Mouse (Mus musculus): Measurements from ENCODE around the gene Kcne1.

Gene Kcne1

DNA sequence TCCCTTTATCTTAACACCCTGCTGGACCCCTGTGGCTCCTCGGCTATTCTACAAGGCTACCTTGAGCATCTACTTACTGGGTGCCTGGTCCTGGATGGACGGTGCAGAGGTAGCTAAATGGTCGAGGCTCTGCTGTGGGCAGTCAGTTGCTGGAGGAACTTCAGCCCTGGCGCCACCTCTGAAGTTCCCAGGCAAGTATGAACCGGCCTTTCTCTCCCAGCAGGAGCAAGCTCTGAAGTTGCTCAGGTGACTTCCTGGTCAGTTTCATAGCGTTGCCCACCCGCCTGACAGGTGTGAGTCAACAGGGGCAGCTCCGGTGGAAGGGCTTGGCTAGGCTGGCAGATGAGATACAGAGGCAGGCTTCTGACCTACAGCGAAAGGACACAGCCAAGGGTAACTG lies at the start of gene Kcne1:
TSS of gene Kcne1 (minus strand) at position 240 of the 400 bp plus-strand sequence.
- no peak for DNase-seq

- no peak for DNase-seq
These were observed 48.6 kb upstream of the Kcne1 start for GRCm38 (mm10) chr16:92407883-92408282.

DNA sequence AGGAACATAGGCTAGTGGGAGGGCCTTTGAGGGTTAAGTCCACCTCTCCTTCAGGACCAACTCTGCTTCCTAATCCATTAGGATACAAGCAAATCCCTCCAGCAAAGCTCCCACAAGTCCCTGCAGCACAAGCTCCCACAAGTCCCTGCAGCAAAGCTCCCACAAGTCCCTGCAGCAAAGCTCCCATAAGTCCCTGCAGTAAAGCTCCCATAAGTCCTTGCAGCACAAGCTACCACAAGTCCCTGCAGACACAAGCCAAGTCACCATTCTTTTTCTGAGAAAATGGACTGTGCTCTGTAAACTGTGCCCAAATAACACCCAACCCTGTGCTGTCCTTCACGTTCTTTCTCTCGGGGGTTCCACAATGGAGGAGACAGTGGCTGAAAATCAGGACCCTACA lies 44.9 kb upstream of the Kcne1 start:
- no peak for DNase-seq

GRCm38 (mm10) chr16:92403069-92403468 lies 43.8 kb upstream of the Kcne1 start:
- peak in 1 of 2 experiments; percentile 19 for DNase-seq

GRCm38 (mm10) chr16:92402216-92402615 lies 42.9 kb upstream of the Kcne1 start:
- no peak for DNase-seq

GRCm38 (mm10) chr16:92401206-92401605 lies 41.9 kb upstream of the Kcne1 start:
- DNase-seq: no peak

GRCm38 (mm10) chr16:92399490-92400458 lies 40.5 kb upstream of the Kcne1 start:
- DNase-seq: peak; percentile 66 to 72

GRCm38 (mm10) chr16:92398574-92399118 lies 39.4 kb upstream of the Kcne1 start:
- no peak for DNase-seq

- DNase-seq: no peak
These were observed 38.7 kb upstream of the Kcne1 start for GRCm38 (mm10) chr16:92397745-92398573.

DNA sequence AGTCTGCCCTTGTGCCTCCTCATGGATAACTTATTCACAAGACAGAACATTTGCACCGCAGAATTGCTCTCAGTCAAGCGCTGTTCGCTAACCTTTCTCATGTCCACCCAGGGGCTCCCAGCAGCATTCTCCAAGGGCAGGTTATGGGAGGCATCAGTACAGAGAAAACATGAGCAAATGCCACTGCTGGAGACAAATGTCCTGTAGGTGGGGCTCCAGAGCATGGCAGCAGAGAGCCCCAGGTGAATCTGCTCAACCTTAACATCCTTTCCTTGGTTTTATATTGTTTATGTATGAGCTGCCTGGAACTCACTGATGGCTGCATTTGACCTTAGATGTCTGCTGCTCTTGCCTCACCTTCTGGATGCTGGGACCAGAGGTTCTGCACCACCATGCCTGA lies 34.5 kb upstream of the Kcne1 start:
- no peak for DNase-seq

DNA sequence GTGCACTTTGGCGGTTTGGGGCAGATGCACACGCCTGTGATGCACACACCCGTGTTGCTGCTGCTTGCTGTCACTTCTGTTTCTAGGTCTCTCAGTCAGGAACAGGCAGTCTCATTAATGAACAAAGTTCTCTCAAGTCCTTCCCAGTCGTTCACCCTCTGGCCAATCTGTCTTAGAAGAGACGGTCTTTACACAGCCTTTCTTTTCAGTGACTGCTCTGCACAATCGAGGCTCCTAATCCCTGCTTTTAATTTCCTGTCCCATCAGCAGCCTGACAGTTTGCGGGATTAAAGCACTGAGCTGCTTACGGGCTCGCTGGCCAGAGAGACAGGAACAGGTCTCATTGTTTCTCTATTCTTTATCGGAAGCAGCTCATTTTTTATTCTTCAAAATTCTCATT lies 28.4 kb upstream of the Kcne1 start:
- DNase-seq: no peak

DNA sequence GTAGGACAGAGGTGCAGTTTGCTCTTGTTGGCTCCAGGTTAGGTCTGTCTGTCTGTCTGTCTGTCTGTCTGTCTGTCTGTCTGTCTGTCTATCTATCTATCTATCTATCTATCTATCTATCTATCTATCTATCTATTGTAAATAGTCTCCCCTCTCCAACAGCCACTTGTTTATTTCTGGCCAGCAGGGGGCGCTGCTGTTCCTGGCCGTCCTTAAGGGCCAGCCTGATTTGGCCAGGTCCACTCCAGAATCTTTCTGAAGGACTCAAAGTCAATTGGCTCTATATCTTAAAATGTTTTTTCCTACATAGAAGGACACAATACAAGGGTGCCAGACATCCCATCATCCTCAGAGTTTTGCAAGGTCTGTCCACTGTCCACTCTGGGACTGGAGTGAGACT lies 25.8 kb upstream of the Kcne1 start:
- DNase-seq: peak; percentile 71 to 79

DNA sequence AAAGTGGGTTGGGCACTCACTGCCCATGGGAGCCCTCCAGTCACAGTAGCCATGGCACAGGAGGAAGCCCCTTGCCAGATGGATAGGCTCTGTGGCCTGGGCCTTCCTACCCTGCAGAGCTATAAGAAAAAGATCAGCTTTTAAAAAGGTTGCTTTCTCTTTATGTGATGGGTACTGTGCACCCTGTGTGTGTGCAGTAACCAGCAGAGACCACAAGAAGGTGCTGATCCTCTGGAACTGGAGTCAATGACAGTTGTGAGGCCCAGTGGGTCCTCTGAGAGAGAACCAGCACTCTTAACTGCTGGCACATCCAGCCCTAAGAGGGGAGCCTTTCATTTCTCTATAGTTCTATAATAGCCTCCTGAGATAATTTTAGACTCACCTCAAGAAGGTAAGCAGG lies 24.1 kb upstream of the Kcne1 start:
- no peak for DNase-seq

DNA sequence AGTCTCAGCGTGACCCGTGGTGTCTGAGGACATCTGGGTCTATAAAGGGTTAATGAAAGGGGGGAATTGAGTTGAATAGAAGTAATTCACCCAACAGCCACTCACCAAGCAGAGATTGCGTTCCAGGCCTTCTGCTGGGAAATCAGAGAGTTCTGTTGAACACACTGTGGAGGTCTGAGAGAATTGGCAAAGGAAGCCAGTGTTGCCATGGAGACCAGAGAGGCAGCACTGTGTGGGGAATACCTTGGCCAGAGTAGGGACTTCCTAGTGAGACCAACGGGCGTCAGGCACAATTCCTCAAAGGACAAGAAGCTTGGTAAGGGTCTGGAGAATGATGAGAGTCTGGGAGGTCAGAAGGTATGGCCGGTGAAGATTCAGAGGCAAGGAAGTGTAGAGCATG lies 23.2 kb upstream of the Kcne1 start:
- no peak for DNase-seq

DNA sequence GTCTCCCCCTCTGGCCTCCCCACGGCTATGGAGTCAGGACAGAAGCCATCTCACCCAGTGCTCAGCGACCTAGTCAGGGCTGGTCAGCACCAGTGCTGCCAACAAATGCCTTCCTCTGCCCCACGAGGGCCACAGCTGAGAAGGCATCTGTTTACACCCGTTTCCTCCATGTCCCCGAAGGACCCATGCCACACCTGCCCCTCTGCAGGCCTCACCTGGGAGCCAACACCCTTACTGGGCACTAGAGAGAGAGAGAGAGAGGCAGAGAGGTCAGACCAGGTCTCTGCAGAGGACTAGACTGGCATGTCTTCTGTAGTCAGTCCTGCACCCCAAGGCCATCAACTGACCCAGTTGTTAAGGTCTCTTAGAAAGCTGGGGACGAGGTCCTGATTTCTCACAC lies 21.8 kb upstream of the Kcne1 start:
- DNase-seq: no peak

DNA sequence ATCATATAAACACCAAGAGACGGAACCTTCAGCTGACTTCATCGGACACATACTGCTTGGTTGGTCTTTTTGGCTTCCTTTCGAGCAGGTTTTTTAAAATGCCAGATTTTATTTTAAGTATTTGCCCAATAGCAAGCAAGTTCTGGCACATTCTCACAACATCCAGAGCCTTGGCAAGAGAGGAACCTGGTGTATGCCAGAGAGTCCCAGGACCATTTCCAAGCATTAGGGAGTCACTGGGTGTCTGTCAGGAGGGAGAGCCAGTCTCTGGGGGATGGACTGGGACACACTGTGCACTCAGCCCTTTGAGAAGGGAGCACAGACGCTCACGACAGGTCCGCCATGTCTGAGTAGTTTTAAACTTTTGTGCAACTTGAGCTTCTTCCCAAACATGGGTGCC lies 17.7 kb upstream of the Kcne1 start:
- DNase-seq: no peak

DNA sequence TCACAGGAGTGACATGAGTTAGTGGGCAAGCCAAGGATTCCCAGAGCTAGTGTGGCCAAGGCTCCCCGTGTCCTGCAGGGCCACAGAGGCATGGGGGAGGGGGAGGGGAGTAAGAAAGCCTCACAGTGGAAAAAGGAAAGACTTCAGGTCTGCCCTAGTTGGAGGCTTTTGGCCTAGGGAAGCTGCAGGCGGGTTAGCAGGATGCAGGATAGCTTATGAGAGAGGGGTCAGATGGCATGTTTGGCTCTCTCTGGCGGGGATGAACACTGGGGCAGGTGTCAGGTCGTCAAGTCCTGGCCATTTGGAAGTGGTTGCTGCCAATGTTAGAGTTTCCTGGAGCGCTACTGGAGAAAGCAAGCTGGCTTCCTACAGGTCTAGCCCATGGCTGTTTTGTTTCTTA lies 12.4 kb upstream of the Kcne1 start:
- DNase-seq: peak; percentile 34 to 41

- DNase-seq: no peak
These were observed 10.0 kb upstream of the Kcne1 start for GRCm38 (mm10) chr16:92369260-92369659.

GRCm38 (mm10) chr16:92365477-92365876 lies 6.2 kb upstream of the Kcne1 start:
- no peak for DNase-seq

- DNase-seq: no peak
These were observed 1.4 kb upstream of the Kcne1 start for GRCm38 (mm10) chr16:92360711-92361110.

- DNase-seq: no peak
These were observed 534 bp downstream of the Kcne1 start for GRCm38 (mm10) chr16:92358734-92359133.

DNA sequence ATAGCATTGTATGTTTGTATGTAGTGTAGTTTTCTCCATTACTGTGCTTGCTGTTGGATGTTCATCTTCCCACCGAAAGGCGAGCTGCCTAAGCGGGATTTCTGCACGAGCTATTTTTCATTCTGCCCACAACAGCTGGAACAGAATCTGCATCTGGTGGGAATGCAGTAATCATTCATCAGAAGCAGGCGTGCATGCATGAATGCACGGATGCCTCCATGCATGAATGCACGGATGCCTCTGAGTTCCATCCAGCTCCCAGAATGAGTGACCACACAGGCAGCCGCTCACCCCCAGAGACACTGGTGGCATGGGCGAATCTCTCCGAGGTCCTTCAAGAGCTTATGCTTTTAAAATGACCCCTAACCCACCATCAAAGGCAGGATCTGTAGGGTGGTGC lies 1.7 kb downstream of the Kcne1 start:
- no peak for DNase-seq

GRCm38 (mm10) chr16:92357023-92357422 lies 2.2 kb downstream of the Kcne1 start:
- no peak for DNase-seq

DNA sequence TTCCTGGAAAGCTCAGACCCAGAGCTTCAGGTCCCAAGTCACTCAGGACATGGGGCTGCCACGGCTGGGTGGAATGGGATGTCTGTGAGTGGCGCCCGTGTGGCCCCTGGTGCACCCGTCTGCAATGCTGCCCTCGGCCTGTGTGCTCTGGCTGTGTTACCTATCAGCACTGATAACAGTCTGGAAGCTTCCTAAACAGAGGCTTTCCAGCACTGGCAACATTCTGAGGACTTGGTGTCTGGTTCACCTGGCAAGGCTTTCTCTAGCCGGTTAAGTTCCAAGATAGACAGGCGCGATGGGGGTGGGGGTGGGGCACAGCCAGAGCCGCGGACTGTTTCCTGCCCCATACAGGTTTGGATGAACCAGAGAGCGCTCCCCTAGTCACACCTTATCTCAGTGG lies 3.3 kb downstream of the Kcne1 start:
- DNase-seq: no peak

Measured in cerebellum, adult 18-20 months (tissue).